Mouse (Mus musculus) gastrocnemius, postnatal 36 days (tissue): Measurements from ENCODE around the gene Cntfr. TPM values are rescaled to one million over a fixed set of nuclear protein-coding genes. Genes with fewer than 3 reads are reported as not detected.
"Not testable (repeated sequence)": the region's sequence is repeated elsewhere in the genome, so short reads cannot be mapped to it uniquely, and the experiment has no call there.

Experiments
- DNase-seq, 2 experiments: peaks; one replicate each; pipeline ENCODE4 v3.0.0; 2022
- intact Hi-C: fragments of 180-260 bp; cut with DNase I; formaldehyde crosslinking; loops from one replicate; pipeline ENCODE4 v1.15.1; 2025
- total RNA-seq, 2 experiments: library from RNA; stranded (reverse); gene quantifications; 2 replicates each; pipeline ENCODE4 v1.2.3; 2021

Gene Cntfr
- total RNA-seq, 2 experiments from 2014 or later, result 24.8 to 31.1 TPM

DNA sequence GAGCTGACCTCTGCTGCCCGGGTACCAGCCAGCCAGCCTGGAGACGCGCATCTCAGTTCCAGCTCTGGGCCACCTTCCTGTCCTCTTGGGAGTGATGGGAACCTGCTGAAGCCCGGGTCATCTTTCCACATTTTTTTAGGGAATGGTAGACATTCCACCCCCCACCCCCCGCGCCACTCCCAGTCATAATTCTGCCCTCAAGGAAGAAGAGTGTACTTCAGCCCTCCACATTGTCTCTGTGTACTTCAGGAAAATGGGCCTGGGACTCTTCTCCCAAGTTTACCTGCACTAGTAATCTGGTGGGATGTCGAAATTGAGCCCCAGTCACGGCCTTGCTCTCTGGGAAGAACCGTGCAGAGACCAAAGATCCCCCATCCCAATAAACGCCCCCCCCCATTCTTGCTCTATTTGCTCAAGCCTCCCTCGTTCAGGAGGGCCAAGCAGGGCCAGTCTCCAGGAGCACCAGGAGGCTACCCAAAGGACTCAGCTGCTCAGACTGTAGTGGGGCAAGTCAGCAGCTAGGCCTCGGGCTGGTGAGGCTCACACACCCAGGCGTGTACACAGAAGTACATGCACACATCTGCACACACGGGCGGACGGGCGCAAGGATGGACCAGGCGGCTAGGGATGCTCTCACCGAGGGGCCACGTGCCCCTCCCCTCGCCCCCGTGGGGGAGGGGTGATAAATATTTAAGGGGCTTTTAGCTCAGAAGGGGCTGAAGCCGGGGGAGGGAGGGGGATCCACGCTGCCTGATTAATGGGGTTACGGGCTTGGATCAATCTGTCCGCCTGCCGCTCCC is 12.6 kb downstream of the Cntfr start:
- DNase-seq, intact Hi-C loops: not testable (repeated sequence)

DNA sequence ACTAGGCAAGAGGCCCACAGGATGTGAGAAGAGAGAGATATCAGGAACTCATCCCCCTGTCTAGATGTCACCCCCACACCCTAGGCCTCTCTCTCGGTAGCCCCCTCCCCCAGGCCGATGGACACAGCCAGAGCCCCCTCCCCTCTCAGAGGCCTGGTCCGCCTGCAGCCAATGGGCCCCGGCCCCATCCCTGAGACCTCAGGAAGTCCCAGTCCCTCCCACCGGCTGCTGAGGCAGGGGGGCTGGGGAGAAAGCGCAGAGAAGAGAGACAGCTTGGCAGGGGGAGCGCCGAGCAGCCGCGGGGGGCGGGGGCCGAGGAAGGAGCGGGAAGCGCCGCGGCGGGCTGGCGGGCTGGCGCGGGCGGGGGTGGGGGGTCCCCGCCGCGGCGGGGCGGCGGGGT is 13.6 kb downstream of the Cntfr start:
- DNase-seq, intact Hi-C loops: not testable (repeated sequence)

DNA sequence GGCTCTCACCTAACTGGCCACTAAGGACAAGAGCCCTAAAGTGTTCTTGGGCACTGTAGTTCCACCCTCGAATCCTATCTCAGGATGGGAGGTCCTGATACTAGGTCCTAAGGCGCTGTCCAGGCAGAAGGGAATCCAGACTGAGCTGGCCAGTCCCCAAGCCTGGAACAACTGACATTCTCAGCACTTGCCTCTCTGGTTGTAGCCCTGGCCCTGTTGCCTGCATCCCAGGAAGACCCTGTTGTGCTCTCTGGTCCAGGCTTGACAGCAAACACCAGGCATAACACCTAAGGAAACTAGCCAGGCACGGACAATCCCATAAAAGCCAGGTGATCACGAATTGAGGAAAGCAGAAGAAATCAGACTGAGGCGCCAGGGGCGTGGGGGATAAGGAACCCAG is 14.1 kb downstream of the Cntfr start:
- intact Hi-C loops, result no loop called here

DNA sequence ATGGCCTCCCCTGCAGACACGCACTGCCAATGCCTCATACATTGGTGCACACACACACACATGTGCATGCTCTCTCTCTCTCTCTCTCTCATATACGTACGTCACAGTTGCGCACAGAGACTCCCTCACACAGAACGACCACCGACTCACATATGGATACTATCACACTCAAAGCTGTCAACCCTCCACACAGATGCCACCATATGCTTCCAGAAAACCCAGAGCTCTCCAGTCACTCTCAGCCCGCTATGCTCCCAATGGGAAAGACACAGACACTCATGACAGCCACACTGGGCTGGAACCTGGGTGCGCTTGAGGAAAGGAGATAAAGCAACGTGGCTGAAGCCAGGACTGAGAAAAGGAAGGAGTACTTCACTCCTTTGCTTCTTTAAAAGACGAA is 14.9 kb downstream of the Cntfr start:
- intact Hi-C loops, result no loop called here
- DNase-seq, result no peak

More for the DNA sequence above, 14.1 kb downstream of the Cntfr start:
- no peak for DNase-seq

DNA sequence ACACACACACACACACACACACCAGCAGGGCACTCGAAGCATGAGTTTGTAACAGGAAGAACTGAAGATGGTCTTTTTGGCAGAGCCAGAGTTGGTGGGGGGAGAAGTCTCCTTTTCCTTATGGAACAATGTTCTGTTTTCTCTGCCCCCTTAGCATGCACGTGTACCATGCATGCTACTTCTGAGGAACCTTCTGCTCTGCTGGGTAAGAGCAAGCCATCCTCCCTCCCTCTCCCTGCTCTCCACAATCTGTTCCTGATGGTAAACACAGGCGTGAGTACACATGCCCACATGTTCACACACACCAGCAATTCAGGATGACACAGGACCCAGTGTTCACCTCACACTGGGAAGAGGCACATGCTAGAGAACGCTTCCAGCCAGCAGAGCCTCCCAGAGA is 15.7 kb downstream of the Cntfr start:
- intact Hi-C loops, result no loop called here
- no peak for DNase-seq

DNA sequence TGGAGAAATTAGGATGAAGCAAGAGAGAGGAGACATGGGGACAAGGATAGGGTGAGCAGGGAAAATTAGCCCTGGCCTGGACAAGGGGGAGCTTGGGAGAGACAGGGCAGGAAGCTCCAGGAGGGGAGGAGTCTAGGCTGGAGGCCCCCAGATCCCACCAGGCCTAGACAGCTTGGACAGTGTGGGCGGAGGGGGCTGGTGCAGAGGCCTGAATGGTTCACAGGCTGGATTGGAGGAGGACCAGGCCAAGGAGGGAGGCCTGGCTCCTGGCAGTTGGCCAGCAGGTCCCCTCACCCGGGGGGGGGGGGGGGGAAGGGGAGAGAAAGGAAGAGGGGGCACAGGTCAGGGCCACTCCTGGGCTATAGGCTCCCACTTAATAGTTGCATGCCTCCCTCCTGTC is 17.6 kb downstream of the Cntfr start:
- no peak for DNase-seq
- intact Hi-C loops, result no loop called here

DNA sequence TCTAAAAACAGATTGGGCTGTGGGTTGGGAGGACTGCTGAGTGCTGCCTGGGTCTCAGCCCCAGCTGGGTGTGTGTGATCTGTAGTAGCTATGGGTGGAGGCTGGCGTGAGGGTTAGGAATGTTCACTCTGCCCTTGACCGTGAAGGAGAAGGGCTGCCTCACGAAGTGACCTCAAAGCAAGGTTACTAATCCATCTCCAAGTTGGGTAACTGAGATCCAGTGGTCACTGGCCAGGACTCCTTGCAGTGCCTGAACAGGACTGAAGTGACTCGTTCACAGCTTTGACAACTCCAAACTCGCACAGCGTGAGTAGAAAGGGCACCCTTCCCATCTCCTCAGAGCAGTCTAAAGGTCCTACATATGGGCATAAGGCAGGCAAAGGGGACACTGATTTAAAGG is 18.0 kb downstream of the Cntfr start:
- intact Hi-C loops, result no loop called here
- DNase-seq, result no peak

DNA sequence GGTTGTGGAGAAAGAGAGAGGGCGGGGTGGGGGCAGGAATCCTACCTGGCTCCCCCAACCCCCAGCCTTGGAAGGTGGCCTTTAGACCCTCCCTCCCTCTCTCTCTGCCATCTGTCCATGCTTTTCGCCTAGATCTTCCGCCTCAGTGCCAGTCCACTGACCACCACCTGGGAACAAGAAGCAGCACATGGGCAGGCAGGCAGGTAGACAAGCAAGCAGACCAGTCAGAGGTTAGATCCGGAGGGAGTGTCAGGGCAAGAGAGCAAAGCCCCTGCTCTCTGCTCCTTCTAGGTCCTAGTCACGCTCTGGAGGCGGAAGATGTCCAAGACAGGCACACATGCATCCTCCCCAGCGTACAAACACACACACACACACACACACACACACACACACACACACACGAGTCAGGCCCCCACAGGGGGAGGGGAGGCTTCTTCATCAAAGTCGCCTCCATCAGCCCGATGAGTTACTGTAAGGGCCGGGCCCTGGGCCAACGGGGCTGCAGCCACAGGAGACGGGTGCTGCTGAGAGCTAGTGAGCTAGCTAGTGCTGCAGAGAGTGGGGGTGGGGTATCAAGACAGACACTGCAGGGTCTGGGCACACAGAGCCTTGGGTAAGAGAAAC is 19.8 kb downstream of the Cntfr start:
- no peak for DNase-seq
- intact Hi-C loops, result no loop called here

DNA sequence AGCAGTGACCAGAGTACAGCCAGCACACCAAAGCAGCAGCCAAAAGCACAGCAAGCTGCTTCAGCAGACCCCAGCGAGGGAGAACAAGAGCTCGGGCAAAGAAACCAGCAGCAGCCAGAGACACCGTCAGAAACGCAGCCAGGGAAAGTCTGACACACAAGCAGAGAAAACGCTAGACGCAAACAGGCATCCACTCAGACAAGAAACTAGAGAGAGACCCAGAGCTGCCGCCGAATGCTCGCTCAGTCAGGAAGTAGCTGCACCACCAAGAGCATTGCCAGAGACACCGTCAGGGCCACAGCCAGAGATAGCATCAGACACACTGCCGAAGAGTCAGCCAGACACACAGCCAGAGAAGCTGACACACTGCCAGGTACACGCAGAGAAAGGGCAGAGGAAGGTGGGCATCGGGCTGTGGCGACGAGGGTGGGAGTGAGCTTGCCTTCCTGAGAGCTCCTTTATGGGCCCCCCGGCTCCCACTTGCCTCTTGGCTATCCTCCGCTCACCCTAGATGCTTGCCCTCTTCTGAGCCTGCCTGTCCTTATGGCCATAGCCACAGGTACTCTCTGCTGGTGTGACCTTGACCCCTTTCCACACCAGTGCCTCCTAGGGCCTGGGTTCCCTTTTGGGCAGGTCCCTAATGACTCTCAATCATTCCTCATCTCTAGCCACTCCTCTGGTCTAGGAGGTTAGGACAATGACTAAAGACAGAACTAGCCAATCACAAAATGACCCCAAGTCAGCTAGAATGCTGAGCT is 20.5 kb downstream of the Cntfr start:
- intact Hi-C loops, result no loop called here
- DNase-seq, result no peak

DNA sequence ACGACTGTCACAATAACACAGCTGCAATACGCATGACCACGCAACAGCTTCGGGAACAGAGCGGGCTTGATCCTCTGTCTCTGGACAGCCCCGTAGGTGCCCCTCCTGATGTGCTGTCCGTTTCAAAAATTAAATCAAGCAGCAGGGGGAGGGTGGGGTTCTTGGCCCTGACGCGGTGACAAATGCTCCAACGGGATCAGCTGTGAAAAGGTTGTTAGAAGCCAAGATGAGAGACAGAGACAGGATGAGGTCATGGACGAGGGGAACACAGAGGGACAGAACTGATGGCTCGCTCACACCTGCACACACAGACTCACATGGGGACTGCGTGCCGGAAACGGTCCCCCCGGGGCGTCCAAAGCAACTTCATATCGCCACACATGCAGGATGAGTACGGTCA is 23.7 kb downstream of the Cntfr start:
- no peak for DNase-seq
- intact Hi-C loops, result no loop called here

DNA sequence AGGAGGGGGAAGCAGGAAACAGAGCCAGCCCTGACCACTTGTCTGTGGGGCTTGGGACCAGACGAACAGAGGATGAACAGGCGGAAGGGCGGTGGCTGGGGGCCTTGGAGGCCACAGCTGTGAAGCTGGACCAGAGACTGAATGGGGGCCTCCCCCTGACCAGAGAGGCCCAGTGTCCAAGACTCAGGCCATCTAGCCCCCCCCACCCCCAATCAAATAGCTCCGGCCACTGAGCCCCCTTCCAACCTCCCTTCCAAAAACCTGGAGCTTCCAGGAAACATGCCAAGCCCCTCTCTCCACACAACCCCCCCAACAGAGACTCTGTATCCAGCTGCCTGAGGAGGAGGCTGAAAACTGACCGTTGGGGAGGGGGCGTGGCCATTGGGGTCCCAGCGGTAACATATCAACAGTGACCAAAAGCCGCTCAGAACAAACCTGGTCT is 24.3 kb downstream of the Cntfr start:
- intact Hi-C loops, result no loop called here
- DNase-seq, result no peak

DNA sequence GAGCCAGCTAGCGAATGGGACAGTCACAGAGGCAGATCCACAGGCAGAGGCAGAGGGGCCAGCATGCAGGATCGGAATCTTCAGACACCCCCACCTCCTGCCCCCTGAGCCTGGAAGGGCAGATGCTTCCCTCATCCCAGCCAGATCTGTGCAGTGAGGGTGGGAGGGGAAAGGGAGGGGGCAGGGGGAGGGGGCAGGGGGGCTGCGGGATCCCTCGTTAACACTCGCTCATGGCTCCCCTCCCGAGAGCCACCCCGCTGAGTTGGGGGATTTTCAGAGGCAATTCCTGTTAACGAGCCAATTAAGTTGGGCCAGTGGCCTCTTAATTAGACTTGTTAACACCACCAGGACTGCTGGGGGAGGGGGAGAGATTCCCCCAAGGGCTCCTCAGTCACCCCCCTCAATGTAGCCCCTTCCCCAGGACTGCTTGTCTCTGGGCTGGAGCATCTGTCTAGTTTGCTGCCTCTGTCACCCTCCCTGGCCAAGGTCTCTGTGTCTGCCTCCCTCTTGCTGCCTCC is 24.9 kb downstream of the Cntfr start:
- intact Hi-C loops, result no loop called here
- no peak for DNase-seq

DNA sequence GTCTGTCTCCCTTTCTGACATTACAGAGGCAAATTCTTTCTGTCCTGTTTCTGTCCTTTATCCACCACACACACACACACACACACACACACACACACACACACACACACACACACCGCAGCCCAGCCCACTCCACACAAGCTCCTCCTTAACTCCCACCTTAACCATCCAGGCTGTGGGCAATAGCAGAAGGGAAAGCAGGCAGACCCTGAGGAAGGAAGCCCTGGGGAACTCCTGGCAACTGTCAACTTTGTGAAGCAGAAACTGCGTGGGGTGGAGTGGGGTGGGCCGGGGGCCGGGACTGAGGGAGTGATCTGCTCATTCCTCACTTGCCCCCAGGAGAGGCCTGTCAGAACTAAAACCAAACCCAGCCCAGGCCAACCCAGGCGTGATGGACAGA is 25.4 kb downstream of the Cntfr start:
- no peak for DNase-seq
- intact Hi-C loops, result no loop called here

DNA sequence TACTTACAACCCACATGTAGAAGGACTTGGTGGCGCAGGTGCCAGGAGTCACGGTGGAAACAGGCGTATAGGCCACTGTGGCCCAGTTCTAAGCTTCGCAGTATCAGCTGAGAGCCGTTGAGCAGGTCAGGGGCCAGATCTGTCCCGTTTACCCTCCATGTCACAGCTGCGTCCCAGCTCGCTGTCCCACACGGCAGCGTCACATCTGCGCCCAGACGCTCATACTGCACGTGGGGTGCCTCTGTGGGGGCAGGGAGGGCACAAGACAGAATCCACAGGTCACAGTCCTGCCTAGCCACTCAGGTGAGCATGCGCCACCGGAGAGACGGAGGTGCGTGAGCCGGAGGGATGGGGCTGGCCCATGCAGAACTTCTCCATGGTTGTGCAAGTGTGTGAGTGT is 26.1 kb downstream of the Cntfr start:
- DNase-seq, result no peak
- intact Hi-C loops, result no loop called here

DNA sequence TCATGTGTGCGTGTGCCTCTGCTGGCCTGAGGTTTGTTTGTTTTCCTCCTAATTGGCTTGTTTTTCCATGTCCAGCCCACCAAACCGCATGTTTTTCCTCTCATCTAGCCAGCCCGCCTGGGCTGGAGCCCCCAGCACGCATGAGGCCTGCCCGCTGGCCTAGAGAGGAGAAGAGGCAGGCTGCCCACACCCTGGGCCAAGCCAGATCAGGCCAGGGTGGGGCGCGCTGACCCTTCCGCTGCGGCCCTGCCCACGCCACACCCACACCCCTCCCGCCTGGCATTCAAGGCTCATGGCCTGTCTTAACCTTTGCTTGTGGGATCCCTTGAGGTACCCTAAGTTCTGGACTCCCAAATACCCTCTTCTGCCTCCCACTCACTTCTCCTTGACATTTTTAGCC is 30.2 kb downstream of the Cntfr start:
- intact Hi-C loops, result no loop called here
- DNase-seq, result peak; percentile 40 to 66

DNA sequence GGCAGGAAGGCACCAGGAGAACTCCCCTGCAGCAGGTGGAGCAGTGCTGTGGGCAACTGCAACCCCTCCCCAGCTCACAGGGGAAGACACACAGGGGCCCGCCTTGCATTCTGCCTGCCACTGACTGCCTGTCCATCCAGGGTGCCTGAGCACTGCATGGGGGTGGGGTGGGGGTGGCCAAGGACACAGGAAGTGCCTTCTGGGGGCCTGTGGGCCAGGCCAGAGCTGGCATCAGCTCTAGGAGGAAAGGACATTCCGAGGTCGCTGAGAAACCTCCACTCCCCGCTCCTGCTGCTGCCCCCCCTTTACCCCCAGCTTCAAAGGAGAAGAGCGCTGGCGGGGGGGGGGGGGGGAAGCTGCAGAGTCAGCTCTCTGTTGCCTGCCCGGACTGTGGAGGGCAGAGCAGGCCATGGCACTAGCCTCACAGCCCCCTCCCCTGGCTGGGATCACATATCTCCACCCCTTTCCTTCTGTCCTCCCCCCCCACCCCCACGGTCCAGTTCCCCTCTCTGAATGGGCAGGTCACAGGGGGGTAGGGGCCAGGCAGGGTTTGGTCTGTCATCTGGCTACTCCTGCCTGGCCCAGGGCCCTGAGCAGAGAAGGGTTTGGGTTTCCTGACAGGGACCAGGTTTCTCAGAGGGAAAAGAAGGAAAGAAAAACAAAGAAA is 31.7 kb downstream of the Cntfr start:
- intact Hi-C loops, result no loop called here
- no peak for DNase-seq

DNA sequence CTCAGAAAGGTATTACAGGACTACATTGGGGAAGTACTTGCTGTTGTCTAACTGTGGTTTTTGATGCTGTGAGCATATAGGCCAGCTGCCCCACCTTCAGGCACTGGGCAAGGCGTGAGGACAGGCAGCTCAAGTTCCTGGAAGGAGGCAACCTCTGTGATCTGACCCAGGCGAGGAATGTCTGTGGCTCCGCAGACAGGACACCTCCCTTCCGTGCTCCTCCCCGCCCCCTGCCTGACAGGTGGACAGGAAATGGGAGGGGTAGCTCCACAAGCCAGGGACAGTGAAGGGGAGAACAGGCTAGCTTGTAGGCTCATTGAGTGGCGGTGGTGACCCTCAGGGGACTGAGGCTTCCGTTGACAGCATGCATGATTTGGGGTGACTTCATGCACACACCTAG is 32.4 kb downstream of the Cntfr start:
- intact Hi-C loops, result no loop called here
- DNase-seq, result peak in 1 of 2 experiments; percentile 47

DNA sequence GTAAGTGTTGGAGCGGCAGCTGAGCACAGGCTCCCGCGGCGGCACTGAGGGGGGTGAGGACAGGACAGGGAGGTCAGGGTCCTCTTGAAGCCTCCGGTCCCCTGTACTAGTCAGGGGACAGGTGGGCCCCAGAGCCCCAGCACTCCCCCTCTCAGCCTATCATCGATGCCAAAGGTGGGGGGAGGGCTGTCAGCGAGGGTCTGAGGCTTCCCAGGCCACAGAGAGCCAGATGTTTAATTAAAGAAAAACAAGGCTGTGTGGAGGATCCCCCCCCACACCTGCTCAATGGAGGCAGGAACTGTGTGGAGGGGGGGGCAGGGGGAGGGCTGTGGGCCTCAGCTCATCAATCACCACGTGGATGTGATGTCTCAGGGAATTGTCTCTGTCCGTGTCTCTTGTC is 33.3 kb downstream of the Cntfr start:
- intact Hi-C loops, result no loop called here

DNA sequence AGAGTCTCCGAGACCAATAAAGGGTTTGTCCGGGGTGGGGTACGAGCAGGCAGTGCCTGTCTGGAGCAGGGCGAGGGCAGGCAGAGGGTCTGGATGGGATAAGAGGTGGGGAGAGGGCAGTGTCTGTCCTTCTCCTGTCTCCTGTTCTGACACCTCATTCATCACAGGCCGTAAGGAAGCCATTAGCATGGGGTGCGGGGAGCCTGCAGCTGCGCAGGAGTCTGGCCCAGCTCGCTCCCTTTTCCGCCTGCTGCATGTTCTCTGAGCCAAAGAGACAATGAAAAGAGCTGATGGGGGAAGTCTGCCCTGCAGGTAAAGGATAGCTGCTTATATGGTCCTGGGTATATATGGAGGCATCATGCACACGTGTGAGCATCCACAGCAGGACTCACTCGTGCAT is 34.2 kb downstream of the Cntfr start:
- intact Hi-C loops, result no loop called here
- no peak for DNase-seq

More for the DNA sequence above, 33.3 kb downstream of the Cntfr start:
- DNase-seq, result no peak

DNA sequence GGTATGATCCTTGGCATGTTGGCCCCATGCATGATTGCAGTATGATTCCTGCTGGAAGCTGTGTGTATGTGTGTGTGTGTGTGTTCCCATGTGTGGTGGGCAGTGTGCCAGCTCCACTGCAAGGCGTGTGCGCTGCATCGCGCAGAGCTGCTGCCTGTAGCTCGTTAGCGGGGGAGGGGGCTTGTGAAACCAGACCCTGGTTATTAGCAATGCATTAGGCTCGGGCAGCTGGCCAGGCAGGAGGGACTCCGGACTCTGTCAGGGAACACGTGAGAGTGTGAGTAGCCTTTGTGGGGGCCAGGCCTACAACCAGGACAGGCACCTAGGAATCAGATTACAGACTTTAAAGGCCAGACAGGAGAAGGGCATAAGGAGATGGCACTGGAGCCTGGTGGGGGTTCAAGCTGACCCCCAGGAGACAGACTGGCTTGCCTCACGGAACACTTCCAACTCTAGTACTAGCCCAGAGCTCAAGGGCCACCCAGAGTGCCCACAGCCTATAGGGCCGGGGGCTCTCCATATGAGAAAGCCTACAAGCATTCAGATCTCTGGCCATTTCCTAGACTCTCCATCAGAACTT is 35.9 kb downstream of the Cntfr start:
- intact Hi-C loops, result no loop called here
- no peak for DNase-seq
